Mouse (Mus musculus): ENCODE measurements around the gene Exoc5. TPM values are rescaled to one million over a fixed set of nuclear protein-coding genes. Genes with fewer than 3 reads are reported as not detected.

The Exoc5 gene
- polyA plus RNA-seq, 2 experiments, result 30.8 to 48.7 TPM

- Histone ChIP-seq H3K27me3 (ENCODE audit: control insufficient read depth, insufficient read depth, low read length) (no peaks in the 10 kb centered on the region), H3K36me3 (ENCODE audit: control insufficient read depth, insufficient read depth, low read length) (no peaks in the 10 kb centered on the region), H3K4me2 (replicated peaks; ENCODE audit: low read depth, low read length, severe bottlenecking) (no peak overlapping the region), H3K4me3 (replicated peaks; ENCODE audit: low read length) (no peak overlapping the region), H3K9ac (ENCODE audit: low read depth, low read length, severe bottlenecking) (no peak overlapping the region), H3K4me1 (ENCODE audit: control insufficient read depth, insufficient read depth, low read length) (no peaks in the 10 kb centered on the region), H3K27ac (replicated peaks; ENCODE audit: low read depth, low read length) (no peak overlapping the region), H3K9me3 (ENCODE audit: control insufficient read depth, low read length) (no peaks in the 10 kb centered on the region)
- no peak for TF ChIP-seq POLR2A (IDR thresholded peaks at IDR 0.05; ENCODE audit: borderline replicate concordance, extremely low read depth, insufficient read depth, insufficient read length)
- WGBS, result 90% methylated on average over 2 of the region's 2 CpGs
- no peak for DNase-seq (ENCODE audit: low spot score)
- ATAC-seq (ENCODE audit: low FRiP score, low read depth), result no peak
Measured at GRCm38 (mm10) chr14:48971546-48971945, 94.9 kb downstream of the Exoc5 start.

DNA sequence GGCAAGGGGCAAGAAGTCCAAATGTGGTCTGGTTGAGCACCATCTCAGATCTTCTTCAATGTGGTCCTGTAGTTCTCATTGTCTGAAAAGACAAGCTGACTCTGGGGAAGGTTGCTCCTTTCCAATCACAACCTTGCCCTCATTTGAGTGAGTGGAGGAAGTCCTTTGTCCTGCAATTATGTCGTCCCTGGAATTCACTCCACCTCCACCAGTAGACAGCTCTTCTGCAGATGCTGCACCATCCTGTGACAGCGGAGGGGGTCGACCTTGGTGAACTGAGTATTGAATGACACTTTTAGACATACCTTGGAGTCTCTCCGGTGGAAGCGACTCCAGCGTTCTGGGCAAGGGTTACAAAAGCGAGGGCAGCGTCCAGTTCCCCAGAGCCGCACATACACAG, 97.8 kb downstream of the Exoc5 start:
- Histone ChIP-seq H3K4me3 (replicated peaks; ENCODE audit: low read length) (no peak overlapping the region), H3K9ac (ENCODE audit: low read depth, low read length, severe bottlenecking) (no peak overlapping the region), H3K27ac (replicated peaks; ENCODE audit: low read depth, low read length) (no peak overlapping the region), H3K4me1 (ENCODE audit: control insufficient read depth, insufficient read depth, low read length) (no peaks in the 10 kb centered on the region), H3K9me3 (ENCODE audit: control insufficient read depth, low read length) (no peaks in the 10 kb centered on the region), H3K36me3 (ENCODE audit: control insufficient read depth, insufficient read depth, low read length) (no peaks in the 10 kb centered on the region), H3K27me3 (ENCODE audit: control insufficient read depth, insufficient read depth, low read length) (no peaks in the 10 kb centered on the region), H3K4me2 (replicated peaks; ENCODE audit: low read depth, low read length, severe bottlenecking) (no peak overlapping the region)
- TF ChIP-seq POLR2A (IDR thresholded peaks at IDR 0.05; ENCODE audit: borderline replicate concordance, extremely low read depth, insufficient read depth, insufficient read length), result no peak
- ATAC-seq (ENCODE audit: low FRiP score, low read depth) (no peak), DNase-seq (ENCODE audit: low spot score) (no peak)
- WGBS, result 85% methylated on average over 9 of the region's 9 CpGs

Other genes with a start within 250 kb of the Exoc5 start
- gene Ap5m1, start 556 bp downstream of the Exoc5 start, polyA plus RNA-seq (2012; rRNA removed), result 22.0 TPM in 2 replicates
- gene Ap5m1, start 556 bp downstream of the Exoc5 start, polyA plus RNA-seq (2014; fragmentation: Nextera tagmentation; extraction: Ambion mirVana), result 18.9 and 22.9 TPM in 2 replicates
- 18.4 and 19.6 TPM in 2 replicates for gene Naa30, start 105.6 kb upstream of the Exoc5 start, polyA plus RNA-seq (2012; rRNA removed)
- 15.9 and 16.0 TPM in 2 replicates for gene Naa30, start 105.6 kb upstream of the Exoc5 start, polyA plus RNA-seq (2014; fragmentation: Nextera tagmentation; extraction: Ambion mirVana)
- gene ccdc198, start 178.8 kb upstream of the Exoc5 start, polyA plus RNA-seq (2012; rRNA removed), result 0.15 TPM in 1 of 2 replicates, not detected in the other
- gene ccdc198, start 178.8 kb upstream of the Exoc5 start, polyA plus RNA-seq (2014; fragmentation: Nextera tagmentation; extraction: Ambion mirVana), result not detected in 2 replicates